Mouse (Mus musculus): Measurements from ENCODE around the gene Klk6. TPM values are rescaled to one million over a fixed set of nuclear protein-coding genes. Genes with fewer than 3 reads are reported as not detected.
A peak's percentile ranks its signal among the peaks of the same experiment; 100 is the strongest.

Klk6 gene
- not detected for total RNA-seq (2021)

DNA sequence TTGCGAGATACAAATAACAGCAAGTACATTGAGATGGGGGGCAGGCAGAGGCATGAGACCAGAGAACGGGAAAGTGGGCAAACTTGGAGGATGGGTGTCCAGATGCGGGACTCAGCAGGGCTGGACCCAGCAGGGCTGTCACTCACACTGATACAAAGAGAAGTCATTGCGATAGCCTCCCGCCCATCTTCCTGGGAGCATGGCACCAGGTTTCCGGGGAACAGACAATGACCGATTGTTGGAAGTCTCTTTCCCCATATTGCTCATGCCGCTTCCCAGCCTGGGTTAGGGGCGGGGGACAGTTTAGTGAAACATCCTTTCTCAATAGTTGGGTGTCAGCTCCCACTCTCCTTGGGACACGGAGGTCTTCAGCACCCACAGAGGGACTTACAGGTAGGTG, at the start of gene Klk6:
TSS of gene Klk6 (plus strand) at position 301 of the 400 bp plus-strand sequence.
- DNase-seq (ENCODE audit: low spot score) = no peak
- intact Hi-C loops (cut with DNase I) = no loop called here

DNA sequence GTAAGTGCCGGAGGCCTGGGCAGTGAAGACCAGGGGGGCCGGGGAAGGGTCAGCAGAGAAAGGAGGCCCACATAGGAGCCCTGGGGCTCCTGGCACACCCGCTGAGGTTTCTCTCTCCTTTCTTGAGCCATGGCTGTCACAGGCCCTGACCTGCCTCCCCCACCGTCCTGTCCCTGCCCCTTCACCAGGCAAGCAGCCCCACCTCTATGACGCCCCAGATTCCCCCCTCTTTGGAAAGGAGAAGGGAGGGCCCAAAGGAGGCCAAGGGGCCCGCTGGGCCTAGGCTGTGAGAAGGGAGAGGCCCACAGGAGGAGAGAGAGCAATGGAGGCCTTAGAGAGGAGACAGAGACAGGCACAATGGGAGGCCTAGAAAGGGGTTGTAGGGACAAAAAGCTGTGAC, 49.5 kb upstream of the Klk6 start:
- intact Hi-C loops (cut with DNase I) = no loop called here
- no peak for DNase-seq (ENCODE audit: low spot score)

DNA sequence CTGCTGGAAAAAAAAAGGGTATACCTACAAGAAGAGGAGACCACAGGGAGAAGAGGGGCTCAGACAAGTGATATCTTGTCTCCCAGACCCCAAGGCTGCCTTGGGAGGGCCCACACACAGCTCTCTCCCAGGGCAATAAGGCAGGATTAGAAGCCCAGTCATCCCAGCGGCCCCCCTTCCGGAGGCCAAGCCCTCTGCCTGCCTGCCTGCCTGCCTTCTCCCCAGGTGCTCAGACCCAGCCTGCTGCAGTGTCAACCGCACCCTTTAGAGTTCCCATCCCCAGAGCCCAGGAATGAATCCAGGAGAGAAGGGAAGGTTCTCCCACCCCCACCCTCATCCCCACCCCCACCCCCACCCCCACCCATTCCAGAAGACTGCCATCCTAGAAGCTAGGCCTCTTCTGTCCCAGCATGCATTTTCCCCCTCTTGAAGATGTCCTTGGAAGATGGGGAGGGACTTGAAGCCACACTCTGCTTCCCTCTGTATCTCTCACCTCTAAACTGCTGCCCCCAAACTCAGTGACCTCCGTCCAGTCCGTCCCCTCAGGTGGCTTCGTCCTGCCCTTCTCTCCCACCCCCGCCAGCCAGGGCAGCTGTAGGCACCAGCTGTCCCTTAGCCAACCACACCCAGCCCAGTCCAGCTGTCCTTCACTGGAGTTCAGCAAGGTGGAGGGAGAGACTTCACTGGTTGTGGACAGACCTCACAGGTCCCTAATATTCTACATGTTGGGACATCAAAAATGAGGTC, 48.8 kb upstream of the Klk6 start:
- no peak for DNase-seq (ENCODE audit: low spot score)
- intact Hi-C loops (cut with DNase I) = no loop called here

DNA sequence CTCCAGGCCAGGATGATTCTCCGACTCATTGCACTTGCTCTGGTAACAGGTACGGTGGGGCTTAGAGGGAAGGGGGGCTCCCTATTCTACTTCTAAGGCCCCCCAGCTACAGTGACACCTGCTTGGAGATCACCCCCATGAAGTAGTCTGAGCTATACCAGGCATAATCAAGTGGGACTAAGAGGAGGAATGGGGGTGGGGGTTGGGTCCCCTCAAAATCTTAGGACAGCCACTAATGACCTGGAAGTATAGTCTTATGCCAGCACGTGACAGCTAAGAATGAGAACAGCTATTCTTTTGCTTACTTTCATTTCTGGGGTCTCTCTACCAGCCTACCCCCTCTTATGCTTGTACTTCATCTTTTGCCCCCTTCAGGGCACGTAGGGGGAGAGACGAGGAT, 47.8 kb upstream of the Klk6 start:
- no peak for DNase-seq (ENCODE audit: low spot score)
- intact Hi-C loops (cut with DNase I) = no loop called here

DNA sequence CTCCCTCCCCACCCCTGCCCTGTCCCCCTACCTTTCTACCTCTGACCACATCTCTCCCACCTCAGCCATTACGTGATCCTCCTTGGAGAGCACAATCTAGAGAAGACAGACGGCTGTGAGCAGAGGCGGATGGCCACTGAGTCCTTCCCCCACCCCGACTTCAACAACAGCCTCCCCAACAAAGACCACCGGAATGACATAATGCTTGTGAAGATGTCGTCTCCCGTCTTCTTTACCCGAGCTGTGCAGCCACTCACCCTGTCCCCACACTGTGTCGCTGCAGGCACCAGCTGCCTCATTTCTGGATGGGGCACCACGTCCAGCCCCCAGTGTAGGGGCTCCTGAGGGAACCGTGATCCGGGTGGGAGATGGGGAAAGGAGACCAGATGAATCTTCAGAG, 46.9 kb upstream of the Klk6 start:
- DNase-seq (ENCODE audit: low spot score) = no peak
- intact Hi-C loops (cut with DNase I) = no loop called here

DNA sequence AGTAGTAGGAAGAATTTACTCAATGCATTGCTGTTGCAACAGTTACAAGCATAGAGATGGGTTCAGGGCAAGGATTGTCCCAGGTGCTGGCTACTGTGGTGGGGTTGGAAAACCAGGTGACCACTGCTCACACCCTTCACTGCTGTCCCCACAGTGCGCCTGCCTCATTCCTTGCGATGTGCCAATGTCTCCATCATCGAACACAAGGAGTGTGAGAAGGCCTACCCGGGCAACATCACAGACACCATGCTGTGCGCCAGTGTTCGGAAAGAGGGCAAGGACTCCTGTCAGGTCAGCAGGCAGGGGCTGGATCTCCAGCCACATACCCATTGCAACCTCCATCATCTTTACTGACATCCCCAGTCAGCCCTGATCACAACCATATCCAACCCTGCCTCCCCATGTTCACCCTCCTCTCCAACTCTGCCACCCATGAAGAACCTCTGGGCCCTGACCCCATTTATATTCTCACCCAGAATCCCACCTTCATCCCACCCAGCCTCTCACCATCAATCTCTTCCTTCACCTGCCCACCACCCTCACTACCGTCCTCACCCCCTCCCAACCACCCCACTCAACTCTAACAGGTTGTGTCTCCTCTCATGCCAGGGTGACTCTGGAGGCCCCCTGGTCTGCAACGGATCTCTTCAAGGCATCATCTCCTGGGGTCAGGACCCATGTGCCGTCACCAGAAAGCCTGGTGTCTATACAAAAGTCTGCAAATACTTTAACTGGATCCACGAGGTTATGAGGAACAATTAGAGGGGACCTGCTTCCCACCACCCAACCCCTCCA, 45.9 kb upstream of the Klk6 start:
- no peak for DNase-seq (ENCODE audit: low spot score)
- intact Hi-C loops (cut with DNase I) = no loop called here

DNA sequence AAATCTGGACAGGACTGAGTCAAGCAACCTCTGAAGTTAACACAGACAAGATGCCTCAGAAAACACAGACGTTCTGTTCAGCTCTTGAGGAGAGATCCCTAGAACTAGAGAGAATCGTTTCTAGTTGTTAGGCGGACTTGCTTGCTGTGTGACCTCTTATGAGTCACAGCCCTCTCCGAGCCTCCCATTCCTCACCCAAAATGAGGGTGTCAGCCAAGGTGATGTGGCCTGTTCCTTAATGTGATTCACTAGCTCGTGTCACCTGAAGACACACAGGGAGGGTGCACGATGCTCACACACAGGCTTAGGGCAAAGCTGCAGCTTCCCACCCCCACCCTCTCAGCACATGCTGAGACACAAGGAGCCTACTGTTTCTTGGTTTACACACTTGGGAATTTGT, 44.1 kb upstream of the Klk6 start:
- intact Hi-C loops (cut with DNase I) = loop anchor here (10.0 kb wide), 1 partner anchor 195 kb away; no protein-coding TSS in a partner anchor
- DNase-seq (ENCODE audit: low spot score) = no peak

DNA sequence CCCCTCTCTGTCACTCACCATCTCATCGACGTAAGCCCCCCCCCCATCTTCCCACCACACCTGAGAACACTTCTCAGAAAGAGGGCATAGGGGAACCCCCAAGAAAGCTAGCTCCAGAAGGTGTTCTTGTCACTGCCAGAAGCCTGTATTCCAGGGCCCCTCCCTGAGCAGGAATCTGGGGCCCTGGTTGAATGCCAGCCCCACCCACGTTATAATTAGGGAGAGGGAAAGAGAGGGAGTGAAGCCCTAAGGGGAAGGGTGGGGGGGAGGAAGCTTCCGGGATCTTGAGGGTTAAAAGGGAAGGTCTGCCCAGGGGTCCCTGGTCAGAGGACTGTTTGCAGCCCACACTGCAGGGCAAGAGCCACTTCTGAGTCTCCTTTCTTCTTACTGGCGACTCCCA, 43.6 kb upstream of the Klk6 start, which contains the start of gene Klk10:
TSS of gene Klk10 (plus strand) at position 290 of the 400 bp plus-strand sequence.
- DNase-seq (ENCODE audit: low spot score) = no peak
- intact Hi-C loops (cut with DNase I) = loop anchor here (10.0 kb wide), 1 partner anchor 196 kb away; no protein-coding TSS in a partner anchor

DNA sequence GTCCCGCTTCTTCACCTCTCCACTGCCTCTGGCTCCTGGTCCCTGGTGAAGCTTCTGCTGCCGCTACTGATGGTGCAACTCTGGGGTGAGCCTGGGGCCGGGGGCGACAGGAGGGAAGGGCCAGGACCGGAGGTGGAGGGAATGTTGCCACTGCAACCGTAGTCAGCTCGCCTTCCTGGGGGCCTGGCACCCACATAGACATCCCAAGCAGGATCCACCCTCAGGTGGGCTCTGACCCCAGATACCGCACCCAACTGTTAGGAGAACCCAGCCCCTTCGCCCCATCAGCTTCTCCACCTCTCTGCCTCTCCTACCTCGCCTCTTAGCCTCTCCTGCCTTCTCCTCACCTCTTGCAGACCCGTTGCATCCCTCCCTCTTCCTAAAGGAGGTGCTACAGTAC, 42.8 kb upstream of the Klk6 start:
- intact Hi-C loops (cut with DNase I) = loop anchor here (10.0 kb wide), 1 partner anchor 197 kb away; no protein-coding TSS in a partner anchor
- DNase-seq (ENCODE audit: low spot score) = no peak

DNA sequence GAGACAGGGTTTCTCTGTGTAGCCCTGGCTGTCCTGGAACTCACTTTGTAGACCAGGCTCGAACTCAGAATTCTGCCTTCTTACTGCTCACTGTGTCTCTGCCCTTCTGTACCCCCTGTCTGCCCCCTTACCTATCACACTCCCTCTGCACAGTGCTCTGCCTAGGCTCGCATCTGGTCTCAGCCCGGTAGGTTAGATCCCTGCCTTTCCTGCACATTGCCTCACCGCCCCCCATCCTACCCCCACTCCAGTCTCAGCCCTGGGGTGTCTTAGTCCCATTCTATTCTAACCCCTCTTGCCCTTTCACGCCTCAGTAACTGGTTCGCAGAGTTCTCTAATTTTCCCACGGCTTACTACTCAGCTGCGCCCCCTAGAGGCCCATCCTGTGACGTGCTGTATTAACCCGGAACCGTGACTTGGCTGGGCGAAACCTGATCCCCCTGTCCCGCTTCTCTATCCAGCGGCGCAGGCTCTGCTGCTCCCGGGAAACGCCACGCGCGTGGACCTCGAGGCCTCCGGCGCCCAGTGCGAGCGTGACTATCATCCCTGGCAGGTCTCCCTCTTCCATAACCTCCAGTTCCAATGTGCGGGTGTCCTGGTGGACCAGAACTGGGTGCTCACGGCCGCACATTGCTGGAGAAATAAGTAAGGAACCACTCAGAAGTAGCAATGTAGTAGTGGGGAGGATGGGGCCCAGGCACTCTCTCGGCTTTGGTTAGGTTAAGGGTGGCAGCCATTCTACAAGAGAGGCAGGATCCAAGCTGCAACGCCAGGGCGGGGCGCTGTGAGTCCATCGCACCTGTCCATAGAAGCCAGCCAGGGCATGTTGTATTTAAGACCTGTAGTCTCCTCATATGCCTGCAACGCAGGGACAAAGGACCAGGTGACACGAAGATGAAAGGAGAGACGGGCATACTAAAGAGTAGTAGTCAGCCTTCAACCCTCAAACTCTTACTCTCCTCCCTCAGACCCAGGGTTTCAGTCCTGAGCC, 41.7 kb upstream of the Klk6 start:
- peak; percentile 40 for DNase-seq (ENCODE audit: low spot score)
- intact Hi-C loops (cut with DNase I) = loop anchor here (2.0 to 10.0 kb wide), 2 partner anchors 100 to 198 kb away; no protein-coding TSS in a partner anchor

DNA sequence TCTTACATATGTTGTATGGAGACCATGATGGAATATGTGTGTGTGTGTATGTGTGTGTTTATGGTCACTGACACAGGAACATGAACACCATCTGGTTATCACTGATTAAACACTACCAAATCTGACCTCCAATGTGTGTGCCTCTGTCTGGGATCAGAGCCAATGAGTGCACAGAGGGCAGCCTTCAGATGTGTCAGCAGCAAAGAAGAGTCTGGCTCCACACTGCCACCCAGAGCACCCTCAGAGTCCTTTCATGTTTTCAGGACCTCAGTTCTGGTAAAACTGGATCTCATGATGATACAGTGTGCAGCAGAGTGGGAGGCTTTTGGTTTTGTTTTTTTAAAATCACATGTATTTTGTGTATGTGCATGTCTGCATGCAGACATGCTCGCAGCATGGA, 39.0 kb upstream of the Klk6 start:
- intact Hi-C loops (cut with DNase I) = loop anchor here (5.0 to 10.0 kb wide), 2 partner anchors 112 to 200 kb away; no protein-coding TSS in a partner anchor

DNA sequence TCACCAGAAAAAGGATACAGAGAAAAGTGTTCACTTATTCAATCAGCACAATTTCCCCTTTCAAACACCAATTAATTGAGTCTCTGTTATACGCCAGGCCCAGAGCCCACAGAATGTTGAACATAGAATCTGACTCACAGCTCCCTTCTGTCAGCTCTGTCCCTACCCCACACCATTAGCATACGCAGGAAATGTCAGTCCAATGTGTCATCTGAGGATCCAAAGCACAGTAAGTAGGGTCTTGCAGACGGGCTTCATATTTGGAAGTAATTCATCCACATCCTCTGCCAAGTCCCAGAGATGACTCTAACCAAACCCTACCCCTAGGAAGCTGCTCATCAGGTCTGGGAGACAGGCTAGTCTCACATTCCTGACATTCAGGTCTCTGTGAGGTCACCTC, 36.2 kb upstream of the Klk6 start:
- no peak for DNase-seq (ENCODE audit: low spot score)
- intact Hi-C loops (cut with DNase I) = loop anchor here (5.0 to 10.0 kb wide), 2 partner anchors 109 to 203 kb away; no protein-coding TSS in a partner anchor

More for the DNA sequence above, 39.0 kb upstream of the Klk6 start:
- DNase-seq (ENCODE audit: low spot score) = no peak

DNA sequence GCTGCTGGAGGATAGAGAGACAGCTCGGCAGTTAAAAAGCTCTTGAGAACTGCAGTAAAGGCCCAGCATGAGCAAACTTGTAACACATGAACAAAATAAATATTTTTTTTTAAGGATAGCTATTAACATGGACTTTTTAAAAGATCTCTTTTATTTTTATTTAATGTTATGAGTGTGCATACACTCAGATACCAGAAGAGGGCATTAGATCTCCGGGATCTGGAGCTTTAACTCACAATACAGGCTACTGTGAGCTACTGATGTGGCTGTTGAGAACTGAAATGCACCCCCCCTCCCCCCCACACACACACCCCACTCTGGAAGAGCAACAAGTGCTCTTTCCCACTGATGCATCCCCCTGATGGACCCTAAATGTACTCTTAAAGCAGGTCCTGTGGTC, 35.0 kb upstream of the Klk6 start:
- intact Hi-C loops (cut with DNase I) = loop anchor here (5.0 to 10.0 kb wide), 2 partner anchors 108 to 204 kb away; no protein-coding TSS in a partner anchor
- no peak for DNase-seq (ENCODE audit: low spot score)

DNA sequence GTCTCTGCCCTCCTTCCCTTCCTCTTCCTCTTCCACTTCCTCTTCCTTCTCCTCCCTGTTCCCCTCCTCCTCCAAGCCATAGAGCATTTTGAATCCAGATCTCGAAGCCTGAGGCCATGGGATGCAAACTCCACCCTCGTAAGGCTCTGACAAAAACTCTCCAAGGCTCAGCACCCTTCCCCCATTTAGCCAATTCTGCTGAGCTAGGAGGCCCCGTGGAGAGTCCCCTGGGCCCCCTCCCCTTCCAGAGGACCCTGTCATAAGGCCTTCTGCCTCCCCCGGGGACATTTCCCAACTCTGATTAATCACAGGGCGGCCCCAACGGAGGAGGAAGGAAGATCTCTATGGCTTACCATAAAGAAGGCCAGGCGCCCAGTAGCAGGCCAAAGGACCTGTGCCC, 32.7 kb upstream of the Klk6 start, which contains the start of gene Klk9:
TSS of gene Klk9 (plus strand) at position 301 of the 400 bp plus-strand sequence.
- intact Hi-C loops (cut with DNase I) = no loop called here

DNA sequence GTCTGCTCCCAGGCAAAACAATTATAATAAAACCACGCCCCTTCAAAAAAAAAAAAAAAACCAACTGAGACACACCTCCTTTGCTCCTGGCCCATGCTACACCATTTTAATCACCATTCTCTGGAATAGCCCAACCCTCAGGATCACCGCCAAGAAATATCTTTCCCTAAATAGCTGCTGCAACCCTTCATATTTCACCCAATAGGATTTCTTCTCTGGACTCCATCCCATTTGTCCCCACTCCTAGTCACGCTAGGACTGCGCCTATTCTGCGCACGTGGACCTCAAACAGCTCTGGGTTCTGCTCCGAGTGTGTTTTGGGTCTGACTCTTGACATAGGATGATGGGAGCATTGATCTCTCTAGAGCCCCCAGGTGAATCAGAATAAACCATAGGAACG, 27.9 kb upstream of the Klk6 start:
- DNase-seq (ENCODE audit: low spot score) = no peak

More for the DNA sequence above, 32.7 kb upstream of the Klk6 start, which contains the start of gene Klk9:
- DNase-seq (ENCODE audit: low spot score) = no peak

DNA sequence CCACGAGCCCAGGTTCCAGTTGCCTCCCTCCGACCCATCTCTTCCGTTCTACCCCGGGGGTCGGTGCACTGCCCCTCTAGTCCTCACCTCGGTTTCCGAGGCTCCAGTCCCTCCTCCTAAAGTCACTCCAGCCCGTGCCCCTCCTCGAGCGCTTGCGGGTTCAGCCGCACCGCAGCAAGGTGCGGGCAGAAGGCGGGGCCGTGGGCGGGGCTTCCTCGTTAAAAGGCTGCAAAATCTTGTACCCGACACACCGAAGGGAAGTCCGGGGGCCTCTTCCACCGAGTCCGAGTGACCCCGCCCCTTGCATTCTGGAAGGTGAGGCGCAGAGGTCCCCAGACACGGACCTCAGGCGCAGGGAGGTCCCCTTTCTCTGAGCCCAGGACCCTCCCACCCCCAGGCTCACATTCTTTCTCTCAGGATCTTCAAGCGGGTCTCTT, 26.9 kb upstream of the Klk6 start, which contains the start of gene Klk8:
TSS of gene Klk8 (plus strand) at position 245 of the 437 bp plus-strand sequence.
- DNase-seq (ENCODE audit: low spot score) = no peak

More for the DNA sequence above, 27.9 kb upstream of the Klk6 start:
- intact Hi-C loops (cut with DNase I) = no loop called here

DNA sequence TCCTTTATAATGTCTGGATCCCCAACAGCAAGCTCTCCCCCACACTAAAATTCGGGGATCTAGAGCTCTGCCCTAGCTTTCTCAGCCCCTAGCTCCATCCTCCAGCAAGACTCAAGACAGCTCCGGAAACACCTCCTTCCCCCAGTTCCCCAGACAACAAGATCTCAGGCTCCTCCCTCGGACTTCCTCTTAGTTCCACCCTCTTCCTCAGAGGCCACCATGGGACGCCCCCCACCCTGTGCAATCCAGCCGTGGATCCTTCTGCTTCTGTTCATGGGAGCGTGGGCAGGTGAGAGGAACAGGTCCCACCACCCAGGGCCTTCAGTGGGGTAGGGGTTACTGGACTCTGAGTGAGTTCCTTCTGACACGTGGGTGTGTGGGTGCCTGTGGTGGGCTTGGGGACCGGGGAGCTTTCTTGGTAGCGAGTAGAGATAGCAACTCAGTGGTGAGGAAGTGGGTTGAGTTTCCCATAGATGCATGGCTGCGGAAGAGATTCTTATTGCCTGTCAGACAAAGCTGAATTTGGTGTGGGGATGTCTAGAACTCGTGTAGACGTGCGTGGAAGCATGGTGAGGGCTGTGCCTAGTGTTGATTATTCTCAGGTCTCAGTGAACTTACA, 26.3 kb upstream of the Klk6 start:
- intact Hi-C loops (cut with DNase I) = no loop called here
- no peak for DNase-seq (ENCODE audit: low spot score)

More for the DNA sequence above, 26.9 kb upstream of the Klk6 start, which contains the start of gene Klk8:
- intact Hi-C loops (cut with DNase I) = no loop called here

DNA sequence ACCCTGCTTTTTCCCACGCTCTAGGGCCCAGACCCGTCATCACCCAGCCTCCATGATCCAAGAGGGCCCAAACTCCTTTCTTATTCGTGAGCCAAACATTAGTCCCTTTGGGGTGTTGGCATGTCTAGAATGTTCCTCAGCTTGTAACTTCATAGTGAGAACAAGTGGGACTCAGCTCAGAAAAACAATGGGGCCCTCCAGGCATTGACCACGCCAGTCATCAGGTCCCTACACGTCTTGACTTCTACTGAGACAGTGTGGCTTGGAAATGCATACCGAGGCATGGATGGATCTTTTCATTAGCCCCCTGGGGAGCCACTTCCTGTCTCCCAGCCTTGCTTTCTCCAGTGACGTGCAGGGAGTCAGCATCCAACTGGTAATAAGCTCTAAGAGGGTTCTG, 24.4 kb upstream of the Klk6 start:
- intact Hi-C loops (cut with DNase I) = no loop called here
- no peak for DNase-seq (ENCODE audit: low spot score)

DNA sequence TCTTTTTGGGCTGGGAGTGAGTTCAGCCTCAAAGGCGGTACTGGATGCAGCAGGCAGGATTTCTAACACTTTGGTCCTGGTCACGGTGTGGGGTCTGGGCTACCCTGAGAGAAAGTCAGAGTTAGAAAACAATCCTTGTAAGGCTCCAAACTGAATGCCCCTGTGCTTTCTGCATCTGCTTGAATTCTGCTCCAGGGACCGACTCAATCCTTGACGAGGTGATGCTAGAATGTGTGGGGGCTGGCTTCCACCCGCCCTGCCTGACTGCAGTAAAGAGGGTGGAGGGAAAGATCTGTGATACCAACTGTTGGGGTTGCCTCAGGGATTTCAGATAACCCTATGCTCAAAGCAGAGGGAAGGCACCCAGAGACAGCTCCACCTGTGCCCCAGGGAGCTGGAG, 13.3 kb upstream of the Klk6 start, which contains the start of gene Klk7:
TSS of gene Klk7 (plus strand) at position 301 of the 400 bp plus-strand sequence.
- intact Hi-C loops (cut with DNase I) = no loop called here

More for the DNA sequence above, 13.3 kb upstream of the Klk6 start, which contains the start of gene Klk7:
- no peak for DNase-seq (ENCODE audit: low spot score)

Data from heart, postnatal 25 days (tissue).